9 mouse cellular contexts compared by ENCODE assay signal in genomic region chr7:28790066-28790806, GRCm38 (mm10). TPM values are rescaled to one million over a fixed set of nuclear protein-coding genes. Genes with fewer than 3 reads are reported as not detected.
DNase-seq lines count a peak whose midpoint lies in the region; ATAC-seq lines count a peak whose summit lies in the region.
"Had no signal": no experiment of that assay in that cellular context is flagged by ENCODE, and none has a peak within 500 bp of the region (broad histone marks: within the 10 kb centered on the region; RNA-seq: fewer than 3 reads in every experiment).

No protein-coding gene starts in this region.

- ATAC-seq in limb, embryonic 13.5 days (ENCODE audit: low FRiP score, low read depth) = no peak
- ATAC-seq in megakaryocyte, adult 5-6 weeks (ENCODE audit: poor library complexity, severe bottlenecking) = no peak

- 52% methylated on average over 8 of the region's 8 CpGs for WGBS in limb, embryonic 13.5 days

- no peak overlapping the region for H3K4me3 ChIP-seq in limb, embryonic 13.5 days

- peaks cover 32% of the 10 kb centered on the region for H3K4me1 ChIP-seq in limb, embryonic 13.5 days

- DNase-seq in adrenal gland, postnatal 14 days = peak; percentile 32
- DNase-seq in adrenal gland, adult 2 months = no peak
- peak; percentile 42 for DNase-seq in thymus, postnatal 14 days
- no peak for DNase-seq in thymus, postnatal 0 days (ENCODE audit: low spot score)
- DNase-seq in natural killer cell, adult 2 months (ENCODE audit: low spot score in 2 of 2) = no peak
- DNase-seq in frontal cortex, postnatal 10 days (ENCODE audit: low spot score in 2 of 2) = no peak

- H3K27ac ChIP-seq in limb, embryonic 13.5 days = peak overlapping the region; percentile 65; the same call in 1 of the 2 replicates

- no peak overlapping the region for H3K4me2 ChIP-seq in limb, embryonic 13.5 days (replicated peaks)

- H3K9ac ChIP-seq in limb, embryonic 13.5 days = no peak overlapping the region

- H3K36me3 ChIP-seq in limb, embryonic 13.5 days = peaks cover 29% of the 10 kb centered on the region

- no peaks in the 10 kb centered on the region for H3K9me3 ChIP-seq in limb, embryonic 13.5 days

- H3K27me3 ChIP-seq in limb, embryonic 13.5 days = no peaks in the 10 kb centered on the region

RNA-seq across cellular contexts. Expression of gene Rinl, which starts 1.5 kb away (rescaled TPM):
- 3.1 and 7.3 TPM in 2 replicates for total RNA-seq in adrenal gland, postnatal 14 days (2021)
- 1 to 10 TPM; 2.9 to 3.7 TPM for total RNA-seq in adrenal gland, adult 2 months (2021)
- 3.0 and 4.1 TPM in 2 replicates for polyA plus RNA-seq in adrenal gland, adult 2 months (2012; rRNA removed)
- 75.9 and 105 TPM in 2 replicates for polyA plus RNA-seq in thymus, postnatal 0 days (2015; fragmentation: Nextera tagmentation; extraction: Ambion mirVana)
- 3.1 and 3.6 TPM in 2 replicates for polyA plus RNA-seq in limb, embryonic 13.5 days (2015; fragmentation: Nextera tagmentation; extraction: Ambion mirVana)
- total RNA-seq in megakaryocyte, adult 5-6 weeks (2015) = 64.9 and 68.8 TPM in 2 replicates
- total RNA-seq in megakaryocyte, adult 5-6 weeks (2017) = 62.6 and 71.5 TPM in 2 replicates

RNA-seq across cellular contexts. Expression of gene Hnrnpl, which starts 18.1 kb away (rescaled TPM):
- total RNA-seq in adrenal gland, postnatal 14 days (2021) = 423 and 480 TPM in 2 replicates
- total RNA-seq in adrenal gland, adult 2 months (2021) = 100 to 1,000 TPM; 382 to 408 TPM
- 119 and 120 TPM in 2 replicates for polyA plus RNA-seq in adrenal gland, adult 2 months (2012; rRNA removed)
- polyA plus RNA-seq in thymus, postnatal 0 days (2015; fragmentation: Nextera tagmentation; extraction: Ambion mirVana) = 285 and 358 TPM in 2 replicates
- polyA plus RNA-seq in limb, embryonic 13.5 days (2015; fragmentation: Nextera tagmentation; extraction: Ambion mirVana) = 284 and 285 TPM in 2 replicates
- total RNA-seq in megakaryocyte, adult 5-6 weeks (2015) = 275 and 307 TPM in 2 replicates
- 187 and 291 TPM in 2 replicates for total RNA-seq in megakaryocyte, adult 5-6 weeks (2017)

RNA-seq across cellular contexts. Expression of gene Nfkbib, which starts 22.9 kb away (rescaled TPM):
- total RNA-seq in adrenal gland, postnatal 14 days (2021) = 38.5 and 43.0 TPM in 2 replicates
- total RNA-seq in adrenal gland, adult 2 months (2021) = 10 to 100 TPM; 38.0 to 62.9 TPM
- 97.6 and 122 TPM in 2 replicates for polyA plus RNA-seq in adrenal gland, adult 2 months (2012; rRNA removed)
- polyA plus RNA-seq in thymus, postnatal 0 days (2015; fragmentation: Nextera tagmentation; extraction: Ambion mirVana) = 70.0 and 74.9 TPM in 2 replicates
- 41.7 and 46.0 TPM in 2 replicates for polyA plus RNA-seq in limb, embryonic 13.5 days (2015; fragmentation: Nextera tagmentation; extraction: Ambion mirVana)
- total RNA-seq in megakaryocyte, adult 5-6 weeks (2015) = 15.5 and 19.5 TPM in 2 replicates
- 13.3 and 15.6 TPM in 2 replicates for total RNA-seq in megakaryocyte, adult 5-6 weeks (2017)

RNA-seq across cellular contexts. Expression of gene Sirt2, which starts 23.7 kb away (rescaled TPM):
- 66.5 and 78.3 TPM in 2 replicates for total RNA-seq in adrenal gland, postnatal 14 days (2021)
- 10 to 100 TPM; 86.0 to 87.0 TPM for total RNA-seq in adrenal gland, adult 2 months (2021)
- polyA plus RNA-seq in adrenal gland, adult 2 months (2012; rRNA removed) = 57.3 and 59.0 TPM in 2 replicates
- polyA plus RNA-seq in thymus, postnatal 0 days (2015; fragmentation: Nextera tagmentation; extraction: Ambion mirVana) = 57.2 and 63.9 TPM in 2 replicates
- 85.8 and 87.8 TPM in 2 replicates for polyA plus RNA-seq in limb, embryonic 13.5 days (2015; fragmentation: Nextera tagmentation; extraction: Ambion mirVana)
- total RNA-seq in megakaryocyte, adult 5-6 weeks (2015) = 70.0 and 73.0 TPM in 2 replicates
- total RNA-seq in megakaryocyte, adult 5-6 weeks (2017) = 28.0 and 36.7 TPM in 2 replicates

RNA-seq across cellular contexts. Expression of gene Ccer2, which starts 34.3 kb away (rescaled TPM):
- total RNA-seq in adrenal gland, postnatal 14 days (2021) = not detected in 2 replicates
- not detected for total RNA-seq in adrenal gland, adult 2 months (2021)
- not detected in 2 replicates for polyA plus RNA-seq in adrenal gland, adult 2 months (2012; rRNA removed)
- 0.26 and 0.45 TPM in 2 replicates for polyA plus RNA-seq in thymus, postnatal 0 days (2015; fragmentation: Nextera tagmentation; extraction: Ambion mirVana)
- not detected in 2 replicates for polyA plus RNA-seq in limb, embryonic 13.5 days (2015; fragmentation: Nextera tagmentation; extraction: Ambion mirVana)
- not detected in 2 replicates for total RNA-seq in megakaryocyte, adult 5-6 weeks (2015)
- total RNA-seq in megakaryocyte, adult 5-6 weeks (2017) = not detected in 2 replicates
- total RNA-seq: granulocyte monocyte progenitor cell, adult 5-6 weeks had no signal

Comparison
In these comparisons a context has a peak if more than half of its experiments do, and no peak if none do; other contexts are left out.
1. DNase-seq: peak in adrenal gland, postnatal 14 days (single experiment) and thymus, postnatal 14 days (single experiment); none in adrenal gland, adult 2 months (single experiment), thymus, postnatal 0 days (single experiment), natural killer cell, adult 2 months (0 of 2) and frontal cortex, postnatal 10 days (0 of 2).